Comparison of ENCODE assay signal across 8 mouse cellular contexts in the genomic region with DNA sequence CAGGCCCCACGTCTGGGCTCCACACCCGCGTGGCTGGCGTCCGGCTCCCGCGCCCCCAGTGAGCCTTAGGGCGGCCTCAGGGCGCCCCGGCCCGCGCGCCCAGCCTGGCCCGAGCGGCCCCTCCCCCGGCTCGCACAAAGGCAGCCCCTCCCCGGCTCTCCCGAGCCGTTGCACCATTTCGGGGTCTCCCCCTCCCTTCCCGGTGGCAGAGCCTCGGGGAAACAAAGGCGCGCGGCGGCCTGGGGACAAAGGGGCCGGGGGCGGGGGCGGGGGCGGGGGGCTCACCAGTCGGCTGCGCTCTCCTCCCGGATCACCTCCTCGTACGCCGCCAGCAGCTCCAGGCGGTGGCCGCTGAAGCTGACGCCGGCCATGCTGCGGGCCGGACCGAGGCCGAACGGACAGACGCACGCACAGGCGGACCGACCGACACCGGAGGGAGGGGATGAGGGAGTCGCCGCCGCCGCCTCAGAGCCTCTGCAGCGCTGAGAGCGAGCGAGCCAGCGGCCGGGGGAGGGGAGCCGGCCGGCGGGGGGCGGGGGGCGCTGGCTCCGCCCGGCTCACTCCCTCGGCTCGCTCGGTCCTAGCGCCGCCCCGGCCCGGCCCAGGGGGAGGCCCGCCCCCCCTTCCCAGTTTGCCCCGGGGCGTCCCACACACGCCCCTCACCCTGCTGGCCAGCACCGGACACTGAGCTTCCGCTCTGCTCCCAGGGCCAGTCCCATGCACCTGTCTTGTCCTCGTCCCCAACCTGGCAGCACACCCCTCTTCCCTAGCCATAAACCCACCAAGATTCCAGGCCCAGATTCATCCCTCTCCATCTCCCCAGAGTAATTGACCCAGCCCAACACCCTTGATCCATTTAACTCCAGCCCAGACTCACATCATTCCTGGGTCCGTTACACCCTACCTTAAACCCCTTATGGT. TPM values are rescaled to one million over a fixed set of nuclear protein-coding genes. Genes with fewer than 3 reads are reported as not detected.
DNase-seq lines count a peak whose midpoint lies in the region; ATAC-seq and TF ChIP-seq lines count a peak whose summit lies in the region.

A gene (minus strand): TSS at position 534 of the 921 bp plus-strand sequence.

- peak; percentile 17; the same call in 1 of the 2 replicates for TF ChIP-seq CTCF in stomach, postnatal 0 days (IDR thresholded peaks at IDR 0.05; ENCODE audit: low read depth)

- H3K9me3 ChIP-seq in heart, embryonic 16.5 days (replicated peaks; ENCODE audit: control insufficient read depth, low read length) = no peaks in the 10 kb centered on the region
- no peaks in the 10 kb centered on the region for H3K9me3 ChIP-seq in stomach, postnatal 0 days (ENCODE audit: control insufficient read depth, low read length)

- peak; percentile 72 for ATAC-seq in heart, embryonic 16.5 days (replicated peaks; ENCODE audit: extremely low read depth, insufficient read depth, low FRiP score)
- peak; percentile 73 for ATAC-seq in stomach, postnatal 0 days (ENCODE audit: low FRiP score, low TSS enrichment)

- H3K36me3 ChIP-seq in heart, embryonic 16.5 days (ENCODE audit: control insufficient read depth, insufficient read depth) = no peaks in the 10 kb centered on the region
- H3K36me3 ChIP-seq in stomach, postnatal 0 days (ENCODE audit: control insufficient read depth, insufficient read depth, low read length) = no peaks in the 10 kb centered on the region

- peak within 1 kb of the TSS; percentile 77 for H3K9ac ChIP-seq in heart, embryonic 16.5 days (ENCODE audit: low read length)
- H3K9ac ChIP-seq in stomach, postnatal 0 days (ENCODE audit: low read length) = peak within 1 kb of the TSS; percentile 83

- peak within 1 kb of the TSS; percentile 60 for H3K4me3 ChIP-seq in heart, embryonic 16.5 days (ENCODE audit: low read length)
- H3K4me3 ChIP-seq in stomach, postnatal 0 days (ENCODE audit: low read depth, low read length) = peak within 1 kb of the TSS; percentile 79

- H3K4me2 ChIP-seq in heart, embryonic 16.5 days (ENCODE audit: low read depth, low read length) = peak within 1 kb of the TSS; percentile 95
- H3K4me2 ChIP-seq in stomach, postnatal 0 days (replicated peaks; ENCODE audit: low read depth) = peak within 1 kb of the TSS; percentile 92

- peaks cover 72% of the 10 kb centered on the region for H3K27me3 ChIP-seq in heart, embryonic 16.5 days (ENCODE audit: control insufficient read depth, insufficient read depth, low read length)
- peaks cover 2% of the 10 kb centered on the region; the same call in 1 of the 2 replicates for H3K27me3 ChIP-seq in stomach, postnatal 0 days (ENCODE audit: control insufficient read depth, insufficient read depth, low read length)

- H3K4me1 ChIP-seq in heart, embryonic 16.5 days (ENCODE audit: control insufficient read depth, insufficient read depth, low read length) = peaks cover 42% of the 10 kb centered on the region
- 0 out of 2 replicates have a peak, but pooled peaks cover 3% of the 10 kb centered on the region for H3K4me1 ChIP-seq in stomach, postnatal 0 days (replicated peaks; ENCODE audit: control insufficient read depth, insufficient read depth)

- DNase-seq in cerebellum, postnatal 10 days = peak; percentile 85 to 87
- DNase-seq in cerebellum, adult 8-10 months = no peak
- DNase-seq in urinary bladder, postnatal 25 days (ENCODE audit: low spot score) = peak; percentile 29
- no peak for DNase-seq in urinary bladder, postnatal 36 days (ENCODE audit: low spot score in 2 of 2)
- DNase-seq in layer of hippocampus, postnatal 25 days (ENCODE audit: extremely low spot score in 1 of 2, low spot score in 1 of 2) = peak; percentile 60 to 63
- DNase-seq in lung, postnatal 4 days = peak; percentile 66 to 77
- DNase-seq in stomach, postnatal 0 days (ENCODE audit: low spot score) = peak; percentile 52

- under 1% methylated on average over 74 of the region's 83 CpGs for WGBS in heart, embryonic 16.5 days
- WGBS in stomach, postnatal 0 days = 3% methylated on average over 29 of the region's 83 CpGs

- peak within 1 kb of the TSS; percentile 71 for H3K27ac ChIP-seq in heart, embryonic 16.5 days (ENCODE audit: low read length)
- H3K27ac ChIP-seq in stomach, postnatal 0 days (replicated peaks) = peak within 1 kb of the TSS; percentile 80

- TF ChIP-seq EP300 in stomach, postnatal 0 days (optimal IDR thresholded peaks at IDR 0.05) = no peak

RNA-seq across cellular contexts. Expression of the gene that starts here (rescaled TPM):
- polyA plus RNA-seq in heart, embryonic 16.5 days (2015; fragmentation: Nextera tagmentation; extraction: Ambion mirVana) = 59.4 and 62.5 TPM in 2 replicates
- total RNA-seq in layer of hippocampus, postnatal 25 days (2021) = 100 to 1,000 TPM; 356 to 398 TPM
- 39.3 and 40.4 TPM in 2 replicates for polyA plus RNA-seq in stomach, postnatal 0 days (2015; fragmentation: Nextera tagmentation; extraction: Ambion mirVana)

Comparison
In these comparisons a context has a peak if more than half of its experiments do, and no peak if none do; other contexts are left out.
1. DNase-seq: peak in cerebellum, postnatal 10 days (2 of 2), urinary bladder, postnatal 25 days (single experiment), layer of hippocampus, postnatal 25 days (2 of 2), lung, postnatal 4 days (2 of 2) and stomach, postnatal 0 days (single experiment); none in cerebellum, adult 8-10 months (single experiment) and urinary bladder, postnatal 36 days (0 of 2).